Mouse (Mus musculus) stomach, embryonic 15.5 days (tissue): ENCODE results near the gene Clasp2. TPM values are rescaled to one million over a fixed set of nuclear protein-coding genes. Genes with fewer than 3 reads are reported as not detected.
"Not testable (repeated sequence)": the region's sequence is repeated elsewhere in the genome, so short reads cannot be mapped to it uniquely, and the experiment has no call there.

Source experiments
- ATAC-seq: fragments of 200-750 bp; cut with Nextera tagmentation; 2 replicates; pipeline ENCODE4 v1.8.0; 2017; ENCODE audit warnings: low read depth, moderate number of reproducible peaks, moderate TSS enrichment; ENCODE audit not compliant: insufficient read depth, low FRiP score
- H3K27ac ChIP-seq: fragments of 300-500 bp; sonication (generic); 2 replicates; pipeline ENCODE4 v1.5.1; 2015; ENCODE audit warnings: mild to moderate bottlenecking, inconsistent platforms
- H3K27me3 ChIP-seq: fragments of 300-500 bp; sonication (generic); replicated peaks from 2 replicates; pipeline ENCODE4 v1.6.1; 2015; ENCODE audit warnings: inconsistent platforms
- H3K36me3 ChIP-seq: fragments of 300-500 bp; sonication (generic); 2 replicates; pipeline ENCODE4 v1.6.1; 2015; ENCODE audit warnings: inconsistent platforms
- H3K4me1 ChIP-seq: fragments of 300-500 bp; sonication (generic); 2 replicates; pipeline ENCODE4 v1.6.1; 2015; ENCODE audit warnings: inconsistent platforms
- H3K4me2 ChIP-seq: fragments of 300-500 bp; sonication (generic); 2 replicates; pipeline ENCODE4 v1.6.1; 2015; ENCODE audit warnings: mild to moderate bottlenecking, inconsistent platforms
- H3K4me3 ChIP-seq: fragments of 300-500 bp; sonication (generic); replicated peaks from 2 replicates; pipeline ENCODE4 v1.5.1; 2015; ENCODE audit warnings: inconsistent platforms
- H3K9ac ChIP-seq: fragments of 300-500 bp; sonication (generic); 2 replicates; pipeline ENCODE4 v1.6.1; 2015; ENCODE audit warnings: inconsistent platforms
- H3K9me3 ChIP-seq: fragments of 300-500 bp; sonication (generic); 2 replicates; pipeline ENCODE4 v1.6.1; 2016; ENCODE audit warnings: inconsistent platforms
- WGBS: fragments of 180-500 bp; shearing (Covaris S2); methylation state at CpG from one replicate; pipeline ENCODE4 v1.1.7; 2015; 5-methylcytosine and 5-hydroxymethylcytosine counted together
- polyA plus RNA-seq: library from polyadenylated mRNA; unstranded; fragments of >200 nt; fragmentation: Nextera tagmentation; extraction: Ambion mirVana; gene quantifications from 2 replicates; pipeline ENCODE4 v1.2.1, GENCODE M21; 2015

Gene Clasp2
- polyA plus RNA-seq, 1 experiment from 2014 or later, result 25.9 TPM

GRCm38 (mm10) chr9:113837001-113837400 is 95.7 kb downstream of the Clasp2 start:
- WGBS, result 85% methylated on average over 3 of the region's 4 CpGs
- H3K4me1 ChIP-seq, result no peaks in the 10 kb centered on the region

GRCm38 (mm10) chr9:113837461-113837860 is 96.2 kb downstream of the Clasp2 start:
- Histone ChIP-seq H3K36me3 (no peaks in the 10 kb centered on the region), H3K27me3 (no peaks in the 10 kb centered on the region), H3K9ac (no peak overlapping the region), H3K9me3 (no peaks in the 10 kb centered on the region), H3K4me1 (no peaks in the 10 kb centered on the region), H3K4me2 (no peak overlapping the region), H3K27ac (no peak overlapping the region), H3K4me3 (no peak overlapping the region)
- WGBS, result 91% methylated on average over 5 of the region's 5 CpGs
- no peak for ATAC-seq

More at GRCm38 (mm10) chr9:113837001-113837400, 95.7 kb downstream of the Clasp2 start:
- Histone ChIP-seq H3K27me3 (no peaks in the 10 kb centered on the region), H3K36me3 (no peaks in the 10 kb centered on the region), H3K27ac (no peak overlapping the region), H3K4me3 (no peak overlapping the region), H3K9ac (no peak overlapping the region), H3K4me2 (no peak overlapping the region), H3K9me3 (no peaks in the 10 kb centered on the region)
- no peak for ATAC-seq

GRCm38 (mm10) chr9:113844029-113844428 is 102.8 kb downstream of the Clasp2 start:
- no peaks in the 10 kb centered on the region for H3K4me1 ChIP-seq
- no peak overlapping the region for H3K27ac ChIP-seq
- H3K9me3 ChIP-seq, result no peaks in the 10 kb centered on the region
- no peak for ATAC-seq
- WGBS, result 85% methylated on average over 4 of the region's 4 CpGs
- H3K9ac ChIP-seq, result no peak overlapping the region
- H3K27me3 ChIP-seq, result no peaks in the 10 kb centered on the region
- H3K36me3 ChIP-seq, result no peaks in the 10 kb centered on the region
- H3K4me3 ChIP-seq, result no peak overlapping the region
- no peak overlapping the region for H3K4me2 ChIP-seq

GRCm38 (mm10) chr9:113855441-113855840 is 114.2 kb downstream of the Clasp2 start:
- no peak overlapping the region for H3K9ac ChIP-seq
- H3K4me3 ChIP-seq, result no peak overlapping the region
- no peak overlapping the region for H3K27ac ChIP-seq
- no peak for ATAC-seq
- peaks cover 10% of the 10 kb centered on the region for H3K36me3 ChIP-seq
- H3K9me3 ChIP-seq, result no peaks in the 10 kb centered on the region
- H3K4me2 ChIP-seq, result no peak overlapping the region
- WGBS, result 86% methylated on average over 3 of the region's 3 CpGs
- no peaks in the 10 kb centered on the region for H3K27me3 ChIP-seq
- H3K4me1 ChIP-seq, result no peaks in the 10 kb centered on the region

GRCm38 (mm10) chr9:113857281-113857928 is 116.1 kb downstream of the Clasp2 start:
- no peak overlapping the region for H3K4me3 ChIP-seq
- no peaks in the 10 kb centered on the region for H3K9me3 ChIP-seq
- no peak for ATAC-seq
- no peak overlapping the region for H3K9ac ChIP-seq
- H3K4me2 ChIP-seq, result no peak overlapping the region
- no peaks in the 10 kb centered on the region for H3K27me3 ChIP-seq
- H3K4me1 ChIP-seq, result no peaks in the 10 kb centered on the region
- WGBS, result 86% methylated on average over 8 of the region's 8 CpGs
- H3K27ac ChIP-seq, result no peak overlapping the region
- H3K36me3 ChIP-seq, result peaks cover 10% of the 10 kb centered on the region

- H3K27ac ChIP-seq, result no peak overlapping the region
- no peak for ATAC-seq
- peaks cover 6% of the 10 kb centered on the region for H3K36me3 ChIP-seq
- H3K9ac ChIP-seq, result no peak overlapping the region
- WGBS, result 86% methylated on average over 5 of the region's 5 CpGs
- no peak overlapping the region for H3K4me2 ChIP-seq
- no peaks in the 10 kb centered on the region for H3K9me3 ChIP-seq
- no peak overlapping the region for H3K4me3 ChIP-seq
- no peaks in the 10 kb centered on the region for H3K4me1 ChIP-seq
- H3K27me3 ChIP-seq, result no peaks in the 10 kb centered on the region
These were observed 116.7 kb downstream of the Clasp2 start for GRCm38 (mm10) chr9:113857929-113858440.

- no peaks in the 10 kb centered on the region for H3K9me3 ChIP-seq
- no peaks in the 10 kb centered on the region for H3K27me3 ChIP-seq
- H3K9ac ChIP-seq, result no peak overlapping the region
- H3K4me1 ChIP-seq, result no peaks in the 10 kb centered on the region
- ATAC-seq, result no peak
- no peaks in the 10 kb centered on the region; the same call in 1 of the 2 replicates for H3K36me3 ChIP-seq
- H3K27ac ChIP-seq, result no peak overlapping the region
- 78% methylated on average over 5 of the region's 5 CpGs for WGBS
- no peak overlapping the region for H3K4me2 ChIP-seq
- H3K4me3 ChIP-seq, result no peak overlapping the region
These were observed 118.1 kb downstream of the Clasp2 start for GRCm38 (mm10) chr9:113859420-113859819.

GRCm38 (mm10) chr9:113863370-113863999 is 122.2 kb downstream of the Clasp2 start:
- no peak overlapping the region for H3K4me3 ChIP-seq
- ATAC-seq, result no peak
- H3K27me3 ChIP-seq, result no peaks in the 10 kb centered on the region
- no peak overlapping the region for H3K27ac ChIP-seq
- no peaks in the 10 kb centered on the region for H3K9me3 ChIP-seq
- no peak overlapping the region for H3K4me2 ChIP-seq
- H3K4me1 ChIP-seq, result no peaks in the 10 kb centered on the region
- no peaks in the 10 kb centered on the region for H3K36me3 ChIP-seq
- WGBS, result 81% methylated on average over 5 of the region's 5 CpGs
- no peak overlapping the region for H3K9ac ChIP-seq

GRCm38 (mm10) chr9:113867951-113868350 is 126.7 kb downstream of the Clasp2 start:
- Histone ChIP-seq H3K27me3 (no peaks in the 10 kb centered on the region), H3K4me3 (no peak overlapping the region), H3K4me1 (no peaks in the 10 kb centered on the region), H3K9me3 (no peaks in the 10 kb centered on the region), H3K4me2 (no peak overlapping the region), H3K36me3 (peaks cover 14% of the 10 kb centered on the region; the same call in 1 of the 2 replicates), H3K27ac (no peak overlapping the region), H3K9ac (no peak overlapping the region)
- WGBS, result 88% methylated on average over 5 of the region's 5 CpGs
- no peak for ATAC-seq

GRCm38 (mm10) chr9:113894903-113895302 is 153.6 kb downstream of the Clasp2 start:
- H3K9ac ChIP-seq, result no peak overlapping the region
- WGBS, result 90% methylated on average over 3 of the region's 3 CpGs

GRCm38 (mm10) chr9:113903136-113903535 is 161.9 kb downstream of the Clasp2 start:
- H3K27ac ChIP-seq, result no peak overlapping the region
- no peak; the same call in 1 of the 2 replicates for ATAC-seq

More at GRCm38 (mm10) chr9:113894903-113895302, 153.6 kb downstream of the Clasp2 start:
- Histone ChIP-seq H3K4me1 (no peaks in the 10 kb centered on the region), H3K36me3 (0 out of 2 replicates have a peak, but pooled peaks cover 8% of the 10 kb centered on the region), H3K4me2 (no peak overlapping the region), H3K4me3 (no peak overlapping the region), H3K27ac (no peak overlapping the region), H3K27me3 (no peaks in the 10 kb centered on the region), H3K9me3 (no peaks in the 10 kb centered on the region)
- ATAC-seq, result no peak

GRCm38 (mm10) chr9:113904315-113904714 is 163.0 kb downstream of the Clasp2 start:
- WGBS, result 98% methylated on average over 6 of the region's 6 CpGs
- peaks cover 19% of the 10 kb centered on the region; the same call in 1 of the 2 replicates for H3K36me3 ChIP-seq

More at GRCm38 (mm10) chr9:113903136-113903535, 161.9 kb downstream of the Clasp2 start:
- Histone ChIP-seq H3K27me3 (no peaks in the 10 kb centered on the region), H3K4me3 (no peak overlapping the region), H3K4me1 (no peaks in the 10 kb centered on the region), H3K9me3 (no peaks in the 10 kb centered on the region), H3K36me3 (peaks cover 18% of the 10 kb centered on the region; the same call in 1 of the 2 replicates), H3K4me2 (no peak overlapping the region), H3K9ac (no peak overlapping the region)
- 54% methylated on average over 4 of the region's 4 CpGs for WGBS

More at GRCm38 (mm10) chr9:113904315-113904714, 163.0 kb downstream of the Clasp2 start:
- H3K4me2 ChIP-seq, H3K9me3 ChIP-seq, H3K27me3 ChIP-seq, ATAC-seq, H3K27ac ChIP-seq, H3K4me3 ChIP-seq, H3K9ac ChIP-seq, H3K4me1 ChIP-seq: not testable (repeated sequence)
